Mouse (Mus musculus) layer of hippocampus, postnatal 10 days (tissue): ENCODE results near the gene Chn2. TPM values are rescaled to one million over a fixed set of nuclear protein-coding genes. Genes with fewer than 3 reads are reported as not detected.

Source experiments
- DNase-seq, 2 experiments: peaks; one replicate each; pipeline ENCODE4 v3.0.0; 2021; ENCODE audit warnings: low spot score in 2 of 2
- total RNA-seq, 2 experiments: library from RNA; stranded (reverse); gene quantifications; 2 replicates each; pipeline ENCODE4 v1.2.3; 2021

Chn2 gene
- total RNA-seq, 2 experiments from 2014 or later = 26.5 to 31.0 TPM

DNA sequence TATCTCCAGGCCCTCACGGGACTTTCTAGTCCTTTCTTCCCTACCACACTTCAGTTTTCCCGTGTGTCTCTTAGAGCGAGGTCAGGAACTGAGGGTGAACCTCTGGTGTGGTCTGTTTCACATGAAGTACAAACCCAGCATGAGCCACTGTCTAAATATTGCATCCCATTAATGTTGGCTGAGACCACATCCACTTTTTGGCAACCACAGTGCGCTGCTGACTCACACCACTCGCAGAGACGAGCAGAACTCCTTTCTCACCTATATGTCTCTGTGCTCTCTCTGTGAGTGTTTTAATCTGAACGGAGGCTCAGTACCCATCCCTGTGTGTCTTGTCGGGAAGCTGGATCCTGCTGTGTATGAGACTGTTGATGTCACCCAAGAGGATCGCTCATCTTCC is 76.9 kb downstream of the Chn2 start:
- DNase-seq = no peak

- DNase-seq = no peak
These were observed 77.7 kb downstream of the Chn2 start for GRCm38 (mm10) chr6:54117001-54117591.

GRCm38 (mm10) chr6:54118395-54118794 is 79.0 kb downstream of the Chn2 start:
- DNase-seq = no peak

- DNase-seq = no peak
These were observed 79.5 kb downstream of the Chn2 start for GRCm38 (mm10) chr6:54118897-54119296.

- DNase-seq = no peak
These were observed 80.1 kb downstream of the Chn2 start for GRCm38 (mm10) chr6:54119461-54119860.

DNA sequence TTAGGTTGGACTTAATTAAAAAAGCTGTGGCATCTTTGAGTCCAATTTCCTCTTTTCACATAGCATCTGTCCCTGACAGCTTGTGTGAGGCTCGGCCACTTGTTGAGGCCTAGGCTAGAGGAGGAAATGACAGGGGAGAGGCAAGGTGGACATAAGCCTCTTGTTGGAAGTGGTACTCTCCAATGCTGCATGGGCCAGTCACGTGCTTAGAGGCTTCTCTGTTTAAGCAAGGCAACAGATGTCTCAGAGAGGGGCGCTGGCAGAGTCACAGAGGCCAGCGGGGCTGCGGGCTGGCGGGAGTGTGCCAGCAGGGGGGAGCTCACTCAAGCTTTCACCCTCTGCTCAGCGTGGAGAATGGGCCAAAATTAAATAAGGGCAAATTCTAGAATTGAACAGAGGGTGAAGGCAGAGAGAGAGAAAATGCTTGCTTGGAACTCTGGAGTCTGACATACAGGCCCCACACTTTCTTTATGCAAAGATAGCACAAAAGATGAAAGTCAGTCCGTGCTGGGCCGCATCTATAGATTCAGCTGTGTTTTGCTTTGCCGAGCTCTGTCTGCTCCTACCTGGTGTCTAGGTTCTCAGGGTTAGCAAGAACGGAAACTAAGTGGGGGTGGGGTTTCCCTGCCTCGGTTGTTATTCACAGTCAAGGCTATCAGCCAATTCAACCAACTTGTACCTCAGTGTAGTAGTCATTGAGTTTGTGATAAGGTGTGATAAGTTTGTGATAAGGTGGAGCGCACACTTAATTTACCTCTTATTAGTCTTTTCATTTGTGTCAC is 80.7 kb downstream of the Chn2 start:
- peak; percentile 46 to 55 for DNase-seq

- no peak for DNase-seq
These were observed 81.5 kb downstream of the Chn2 start for GRCm38 (mm10) chr6:54120889-54121288.

- DNase-seq = no peak
These were observed 85.2 kb downstream of the Chn2 start for GRCm38 (mm10) chr6:54124519-54124918.

DNA sequence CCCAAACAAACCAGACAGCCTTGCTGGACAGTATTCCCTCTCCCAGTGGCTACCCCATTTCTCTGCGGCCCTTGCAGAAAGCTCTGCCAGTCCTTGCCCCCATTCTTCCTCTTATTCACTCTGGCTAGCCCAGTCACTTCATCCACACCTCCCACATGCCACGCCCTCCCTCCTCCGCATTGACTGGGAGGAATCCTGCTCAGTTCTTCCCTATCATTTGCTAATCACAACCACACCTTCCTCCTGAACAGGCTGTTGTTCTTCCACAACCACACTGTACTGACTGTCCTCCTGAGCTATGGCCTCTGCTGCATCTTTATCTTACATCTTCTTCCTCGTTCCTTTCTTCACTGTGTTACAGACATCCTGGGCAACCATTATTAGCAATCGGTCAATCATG is 86.2 kb downstream of the Chn2 start:
- DNase-seq = no peak

- peak; percentile 51 to 55 for DNase-seq
These were observed 87.1 kb downstream of the Chn2 start for GRCm38 (mm10) chr6:54126225-54126992.

GRCm38 (mm10) chr6:54126993-54127697 is 87.8 kb downstream of the Chn2 start:
- no peak for DNase-seq

DNA sequence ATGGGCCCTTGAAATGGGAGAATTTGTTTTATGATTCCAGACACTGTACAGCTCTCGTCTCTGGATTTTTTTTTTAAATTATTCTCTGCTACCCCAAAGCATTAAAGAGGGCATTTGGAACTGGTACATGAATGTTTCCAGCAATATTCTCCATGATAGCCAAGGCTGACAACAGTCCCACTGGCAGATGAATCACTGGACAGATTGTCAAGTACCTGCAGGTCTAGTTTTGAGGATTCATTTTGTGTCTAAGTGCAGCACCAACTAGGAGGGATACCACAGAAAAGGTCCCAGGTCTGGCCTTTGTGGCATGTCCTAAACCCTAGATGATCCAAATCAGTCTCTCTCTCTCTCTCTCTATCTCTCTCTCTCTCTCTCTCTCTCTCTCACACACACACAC is 89.3 kb downstream of the Chn2 start:
- no peak for DNase-seq

GRCm38 (mm10) chr6:54129570-54129969 is 90.2 kb downstream of the Chn2 start:
- DNase-seq = no peak

- no peak for DNase-seq
These were observed 91.5 kb downstream of the Chn2 start for GRCm38 (mm10) chr6:54130881-54131280.

- no peak for DNase-seq
These were observed 93.2 kb downstream of the Chn2 start for GRCm38 (mm10) chr6:54132576-54132975.

DNA sequence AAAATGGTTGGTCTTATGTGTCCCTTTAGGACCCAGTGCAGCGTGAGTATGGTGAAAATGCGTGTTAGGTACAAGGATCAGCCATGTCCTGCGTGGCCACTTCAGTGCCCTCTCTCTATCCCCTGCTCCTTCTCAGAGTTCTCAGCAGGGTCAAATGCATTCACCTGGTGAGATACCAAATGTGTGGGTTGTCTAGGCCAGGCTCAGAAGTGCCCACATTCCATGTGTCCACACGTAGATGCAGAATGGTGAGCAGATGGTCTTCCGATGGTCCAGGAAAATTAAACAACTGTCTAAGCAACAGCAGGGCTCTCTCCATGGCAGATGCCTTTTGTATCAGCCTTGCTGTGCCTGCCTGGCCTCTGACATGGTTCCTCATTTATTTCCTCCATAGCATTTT is 93.9 kb downstream of the Chn2 start:
- no peak for DNase-seq

DNA sequence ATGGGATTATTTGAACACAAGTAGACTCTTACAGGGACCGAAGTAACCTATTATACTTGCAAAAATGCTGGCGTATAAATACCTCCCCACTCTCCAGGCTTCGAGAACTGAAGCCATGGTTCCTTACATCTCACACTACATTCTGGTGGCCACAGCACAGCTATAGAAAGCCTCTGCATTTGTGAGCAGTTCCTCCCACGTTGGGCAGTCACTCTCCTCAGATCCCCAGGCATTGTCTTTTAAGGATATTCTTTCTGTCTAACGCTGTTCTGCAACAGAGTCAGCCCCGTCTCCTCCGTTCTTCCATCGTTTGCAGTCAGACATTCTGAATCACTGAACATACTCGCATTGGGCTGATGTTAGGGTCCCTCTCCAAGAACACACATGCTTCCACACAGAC is 98.8 kb downstream of the Chn2 start:
- DNase-seq = no peak

DNA sequence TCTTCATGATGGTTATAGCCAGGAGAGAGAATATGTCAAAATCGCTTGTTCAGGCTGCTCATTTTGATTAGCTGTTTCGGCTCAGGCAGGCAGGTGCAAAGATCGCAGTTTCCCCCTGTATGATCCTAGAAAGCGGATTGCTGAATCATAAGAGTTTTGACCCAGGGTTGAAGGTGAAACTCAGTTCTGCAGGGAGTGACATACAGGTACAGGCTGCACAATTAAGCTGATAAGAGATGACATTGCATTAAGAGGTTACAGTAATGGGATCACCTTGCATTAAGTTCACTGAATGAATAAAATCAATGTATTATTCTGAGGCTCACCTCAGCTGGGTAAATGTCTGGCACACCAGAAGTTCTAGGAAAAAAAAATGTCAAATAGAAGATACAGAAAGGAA is 101.1 kb downstream of the Chn2 start:
- no peak for DNase-seq

GRCm38 (mm10) chr6:54141165-54141564 is 101.8 kb downstream of the Chn2 start:
- DNase-seq = no peak

GRCm38 (mm10) chr6:54142848-54143651 is 103.7 kb downstream of the Chn2 start:
- DNase-seq = no peak

- no peak for DNase-seq
These were observed 104.3 kb downstream of the Chn2 start for GRCm38 (mm10) chr6:54143652-54143960.
